Mouse (Mus musculus): Measurements from ENCODE around the gene Dnajc2. TPM values are rescaled to one million over a fixed set of nuclear protein-coding genes. Genes with fewer than 3 reads are reported as not detected.

Dnajc2 gene
- polyA plus RNA-seq, 1 experiment from 2014 or later: 69.2 TPM

GRCm38 (mm10) chr5:21787186-21788105 is 2.4 kb upstream of the Dnajc2 start:
- H3K9ac ChIP-seq (replicated peaks): peak overlapping the region; percentile 88
- no peaks in the 10 kb centered on the region for H3K27me3 ChIP-seq
- ATAC-seq (replicated peaks): no peak
- peak overlapping the region; percentile 78 for H3K4me3 ChIP-seq
- WGBS: 38% methylated on average over 11 of the region's 11 CpGs
- H3K4me2 ChIP-seq (replicated peaks): peak overlapping the region; percentile 48
- no peaks in the 10 kb centered on the region for H3K9me3 ChIP-seq
- peaks cover 7% of the 10 kb centered on the region for H3K36me3 ChIP-seq
- peaks cover 36% of the 10 kb centered on the region for H3K4me1 ChIP-seq
- peak overlapping the region; percentile 85 for H3K27ac ChIP-seq (replicated peaks)

DNA sequence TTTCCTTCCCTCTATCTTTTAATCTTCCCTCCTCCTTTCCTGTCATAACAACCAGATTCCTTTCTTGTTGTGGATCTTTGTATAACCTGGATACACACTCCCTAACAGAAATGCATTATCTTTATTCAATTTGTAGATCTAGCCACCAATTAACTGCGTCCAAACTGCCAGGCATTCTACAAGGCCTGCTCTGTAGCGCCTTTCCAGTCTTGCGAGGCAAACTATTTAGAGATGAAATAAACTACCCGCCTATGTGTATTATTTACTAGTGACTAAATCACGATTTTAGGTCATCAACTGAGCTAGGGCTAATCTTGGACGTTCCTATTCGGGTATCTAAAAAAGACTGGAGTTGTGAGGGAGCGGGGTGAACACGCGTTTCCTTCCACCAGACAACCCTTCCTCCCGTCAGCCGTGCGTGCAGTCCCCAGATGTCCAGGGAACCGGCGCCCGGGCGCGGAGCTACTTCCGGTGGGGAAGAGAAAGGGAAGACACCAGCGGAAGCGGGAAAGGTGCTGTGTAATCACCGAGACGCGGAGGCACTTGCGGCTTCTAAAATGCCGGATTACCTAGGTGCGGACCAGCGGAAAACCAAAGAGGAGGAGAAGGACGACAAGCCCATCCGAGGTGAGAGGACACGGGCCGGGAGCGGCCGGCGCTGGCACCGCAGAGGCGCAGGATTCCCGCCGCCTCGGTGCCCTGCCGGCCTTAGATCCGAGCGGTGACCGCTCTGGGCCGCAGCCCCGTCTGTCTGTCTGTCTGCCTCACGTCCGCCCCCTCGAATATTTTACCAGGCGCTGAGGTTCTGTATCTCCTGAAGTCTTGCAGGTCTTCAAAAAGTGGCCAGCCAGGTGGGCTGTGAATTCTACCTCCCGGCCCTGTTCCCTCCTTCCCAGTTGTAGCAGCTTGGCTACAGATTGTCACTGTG is 1.5 kb upstream of the Dnajc2 start:
- Histone ChIP-seq H3K4me3 (peak overlapping the region; percentile 78), H3K36me3 (peaks cover 16% of the 10 kb centered on the region), H3K4me1 (peaks cover 36% of the 10 kb centered on the region), H3K27me3 (no peaks in the 10 kb centered on the region), H3K4me2 (replicated peaks) (peak overlapping the region; percentile 48), H3K27ac (replicated peaks) (peak overlapping the region; percentile 85), H3K9ac (replicated peaks) (peak overlapping the region; percentile 88), H3K9me3 (no peaks in the 10 kb centered on the region)
- WGBS: 2% methylated on average over 51 of the region's 51 CpGs
- peak; percentile 87 for ATAC-seq (replicated peaks)

- Histone ChIP-seq H3K4me2 (replicated peaks) (peak overlapping the region; percentile 48; the same call in 1 of the 2 replicates), H3K9ac (replicated peaks) (no peak overlapping the region), H3K9me3 (no peaks in the 10 kb centered on the region), H3K27me3 (no peaks in the 10 kb centered on the region), H3K36me3 (peaks cover 23% of the 10 kb centered on the region), H3K4me3 (no peak overlapping the region), H3K27ac (replicated peaks) (peak overlapping the region; percentile 85; the same call in 1 of the 2 replicates), H3K4me1 (peaks cover 36% of the 10 kb centered on the region)
- WGBS: 73% methylated on average over 7 of the region's 7 CpGs
- ATAC-seq (replicated peaks): no peak
These were observed 725 bp upstream of the Dnajc2 start for GRCm38 (mm10) chr5:21785776-21786175.

DNA sequence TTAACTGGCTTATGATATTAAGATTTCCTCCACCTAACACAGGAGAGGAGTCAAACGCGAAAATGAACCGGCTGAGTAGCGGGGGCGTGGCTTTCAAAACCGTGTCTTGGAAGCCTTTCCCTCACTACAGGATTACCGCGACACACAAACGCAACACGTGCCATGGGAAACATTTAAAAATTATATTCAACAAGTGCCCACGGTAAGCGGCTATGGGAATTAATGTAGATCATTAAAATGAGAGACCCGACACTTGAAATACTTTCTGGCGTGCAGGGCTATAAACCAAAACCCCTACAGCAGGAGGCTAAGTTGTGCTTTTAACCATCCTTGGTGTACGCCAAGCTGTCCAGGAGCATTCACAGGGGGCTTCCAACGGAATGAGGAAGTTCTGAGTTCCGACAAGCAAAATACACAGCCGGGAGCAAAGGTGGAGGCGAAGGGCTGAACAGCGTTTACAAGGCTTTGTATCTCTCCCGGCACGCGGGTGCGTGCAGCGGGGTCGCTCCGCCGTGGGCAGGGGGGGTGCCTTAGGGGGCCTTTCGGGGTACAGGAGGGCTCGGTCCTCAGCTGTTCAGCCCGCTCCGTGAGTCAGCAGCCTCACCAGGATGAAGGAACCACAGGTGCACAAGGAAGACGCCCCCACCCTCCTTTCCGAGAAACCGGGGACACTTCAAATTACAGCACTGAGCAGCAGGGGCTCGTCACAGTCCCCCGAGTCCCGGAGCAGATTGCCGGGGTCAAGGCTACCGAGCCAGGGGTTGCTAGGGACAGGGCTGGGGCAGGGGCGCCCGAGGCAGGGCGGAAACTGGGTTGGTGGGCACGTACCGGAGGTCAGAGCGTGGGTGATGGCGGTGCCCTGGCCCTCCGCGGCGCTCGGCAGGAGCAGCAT is 644 bp downstream of the Dnajc2 start:
- ATAC-seq (replicated peaks): peak; percentile 86
- peaks cover 37% of the 10 kb centered on the region for H3K36me3 ChIP-seq
- peak overlapping the region; percentile 78 for H3K9ac ChIP-seq (replicated peaks)
- H3K27me3 ChIP-seq: no peaks in the 10 kb centered on the region
- H3K27ac ChIP-seq (replicated peaks): peak overlapping the region; percentile 64
- peak overlapping the region; percentile 85 for H3K4me3 ChIP-seq
- under 1% methylated on average over 46 of the region's 51 CpGs for WGBS
- peaks cover 32% of the 10 kb centered on the region for H3K4me1 ChIP-seq
- no peaks in the 10 kb centered on the region for H3K9me3 ChIP-seq
- peak overlapping the region; percentile 95 for H3K4me2 ChIP-seq (replicated peaks)

DNA sequence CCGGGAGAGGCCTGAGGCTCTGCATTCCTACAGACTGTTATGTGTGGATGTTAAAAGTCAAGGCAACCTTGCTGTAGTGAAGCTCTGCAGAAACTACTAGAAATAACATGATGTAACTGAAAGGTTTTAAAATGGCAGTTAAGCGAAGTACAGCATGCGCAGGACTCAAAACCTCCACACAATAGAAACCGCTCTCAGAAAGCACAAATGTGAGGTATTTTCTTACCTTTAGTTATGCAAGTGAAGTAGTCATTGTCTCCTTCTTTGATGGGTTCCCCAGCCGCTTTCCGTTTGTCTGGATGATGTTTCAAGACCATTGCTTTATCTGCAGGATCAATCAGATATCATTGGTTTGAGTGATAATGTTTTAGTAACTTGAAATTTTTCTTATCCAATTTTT is 8.6 kb downstream of the Dnajc2 start:
- Histone ChIP-seq H3K4me2 (replicated peaks) (no peak overlapping the region), H3K27me3 (no peaks in the 10 kb centered on the region)
- WGBS: 96% methylated on average over 6 of the region's 6 CpGs

GRCm38 (mm10) chr5:21769841-21770240 is 15.2 kb downstream of the Dnajc2 start:
- no peak overlapping the region for H3K9ac ChIP-seq (replicated peaks)
- H3K4me2 ChIP-seq (replicated peaks): no peak overlapping the region
- 93% methylated on average over 6 of the region's 6 CpGs for WGBS

More for the DNA sequence above, 8.6 kb downstream of the Dnajc2 start:
- no peak for ATAC-seq (replicated peaks)
- no peak overlapping the region for H3K9ac ChIP-seq (replicated peaks)
- peaks cover 66% of the 10 kb centered on the region for H3K36me3 ChIP-seq
- H3K4me1 ChIP-seq: no peaks in the 10 kb centered on the region
- H3K27ac ChIP-seq (replicated peaks): no peak overlapping the region
- no peaks in the 10 kb centered on the region for H3K9me3 ChIP-seq
- no peak overlapping the region for H3K4me3 ChIP-seq

GRCm38 (mm10) chr5:21768506-21768905 is 16.5 kb downstream of the Dnajc2 start:
- Histone ChIP-seq H3K4me3 (no peak overlapping the region), H3K4me2 (replicated peaks) (no peak overlapping the region), H3K27ac (replicated peaks) (no peak overlapping the region), H3K36me3 (peaks cover 60% of the 10 kb centered on the region), H3K4me1 (no peaks in the 10 kb centered on the region), H3K27me3 (no peaks in the 10 kb centered on the region), H3K9me3 (no peaks in the 10 kb centered on the region), H3K9ac (replicated peaks) (no peak overlapping the region)
- 91% methylated on average over 4 of the region's 4 CpGs for WGBS
- ATAC-seq (replicated peaks): no peak

More at GRCm38 (mm10) chr5:21769841-21770240, 15.2 kb downstream of the Dnajc2 start:
- H3K9me3 ChIP-seq: no peaks in the 10 kb centered on the region
- no peak for ATAC-seq (replicated peaks)
- no peaks in the 10 kb centered on the region for H3K4me1 ChIP-seq
- H3K27ac ChIP-seq (replicated peaks): no peak overlapping the region
- no peak overlapping the region for H3K4me3 ChIP-seq
- peaks cover 60% of the 10 kb centered on the region for H3K36me3 ChIP-seq
- no peaks in the 10 kb centered on the region for H3K27me3 ChIP-seq

DNA sequence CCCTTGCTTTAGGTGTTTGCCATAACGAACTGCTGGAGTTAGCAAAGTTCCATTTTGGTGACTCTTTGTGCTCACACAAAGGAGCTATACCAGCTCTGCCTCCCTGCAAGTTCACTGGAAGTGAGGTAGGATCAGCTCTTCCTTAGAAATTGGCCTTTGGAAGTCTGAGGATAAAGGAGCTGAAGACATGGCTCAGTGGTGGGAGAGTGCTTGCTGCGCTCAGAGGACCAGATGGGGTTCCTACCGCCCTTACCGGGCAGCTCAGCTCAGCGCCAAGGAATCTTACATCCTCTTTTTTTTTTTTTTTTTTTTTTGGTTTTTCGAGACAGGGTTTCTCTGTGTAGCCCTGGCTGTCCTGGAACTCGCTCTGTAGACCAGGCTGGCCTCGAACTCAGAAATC is 39.1 kb downstream of the Dnajc2 start:
- H3K36me3 ChIP-seq: peaks cover 97% of the 10 kb centered on the region
- no peak for ATAC-seq (replicated peaks)
- no peaks in the 10 kb centered on the region for H3K4me1 ChIP-seq
- no peaks in the 10 kb centered on the region for H3K9me3 ChIP-seq
- H3K4me2 ChIP-seq (replicated peaks): no peak overlapping the region
- no peak overlapping the region for H3K4me3 ChIP-seq
- no peaks in the 10 kb centered on the region for H3K27me3 ChIP-seq
- no peak overlapping the region for H3K27ac ChIP-seq (replicated peaks)
- WGBS: 94% methylated on average over 7 of the region's 8 CpGs
- no peak overlapping the region for H3K9ac ChIP-seq (replicated peaks)

DNA sequence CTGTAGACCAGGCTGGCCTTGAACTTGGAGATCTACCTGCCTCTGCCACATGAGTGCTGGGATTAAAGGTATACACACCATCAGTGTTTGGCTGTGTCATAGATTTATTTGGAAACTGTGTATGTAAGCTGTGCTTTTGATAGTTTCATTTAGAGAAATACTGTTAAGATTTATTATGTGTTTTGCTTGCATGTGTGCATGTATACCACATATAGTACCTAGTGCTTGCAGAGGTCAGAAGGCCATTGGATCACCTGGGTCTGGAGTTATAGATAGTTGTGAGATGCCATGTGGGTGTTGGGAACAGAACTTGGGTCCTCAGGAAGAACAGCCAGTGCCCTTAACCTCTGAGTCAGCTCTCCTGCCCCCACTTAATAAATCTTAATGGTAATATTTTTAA is 40.4 kb downstream of the Dnajc2 start:
- Histone ChIP-seq H3K4me1 (no peaks in the 10 kb centered on the region), H3K27me3 (no peaks in the 10 kb centered on the region), H3K27ac (replicated peaks) (no peak overlapping the region), H3K36me3 (peaks cover 96% of the 10 kb centered on the region), H3K4me2 (replicated peaks) (no peak overlapping the region), H3K4me3 (no peak overlapping the region), H3K9me3 (no peaks in the 10 kb centered on the region), H3K9ac (replicated peaks) (no peak overlapping the region)
- ATAC-seq (replicated peaks): no peak

- Histone ChIP-seq H3K27ac (replicated peaks) (no peak overlapping the region), H3K4me2 (replicated peaks) (no peak overlapping the region), H3K36me3 (peaks cover 94% of the 10 kb centered on the region), H3K9ac (replicated peaks) (no peak overlapping the region), H3K4me3 (no peak overlapping the region), H3K27me3 (no peaks in the 10 kb centered on the region), H3K9me3 (no peaks in the 10 kb centered on the region), H3K4me1 (peaks cover 1% of the 10 kb centered on the region)
- ATAC-seq (replicated peaks): no peak
- WGBS: 94% methylated on average over 10 of the region's 10 CpGs
These were observed 41.4 kb downstream of the Dnajc2 start for GRCm38 (mm10) chr5:21743606-21744005.

- Histone ChIP-seq H3K36me3 (peaks cover 56% of the 10 kb centered on the region), H3K4me2 (replicated peaks) (no peak overlapping the region), H3K4me3 (no peak overlapping the region), H3K27me3 (no peaks in the 10 kb centered on the region), H3K9me3 (no peaks in the 10 kb centered on the region), H3K4me1 (peaks cover 12% of the 10 kb centered on the region), H3K27ac (replicated peaks) (no peak overlapping the region), H3K9ac (replicated peaks) (no peak overlapping the region)
- ATAC-seq (replicated peaks): no peak
- WGBS: 88% methylated on average over 13 of the region's 13 CpGs
These were observed 45.2 kb downstream of the Dnajc2 start for GRCm38 (mm10) chr5:21739881-21740280.

All from forebrain, embryonic 15.5 days (tissue).